Mouse (Mus musculus) spleen, adult 18-20 months (tissue): ENCODE results near the gene Lsamp.

Experiments
- DNase-seq, 2 experiments: peaks; one replicate each; pipeline ENCODE4 v3.0.0; 2022; ENCODE audit warnings: mixed read lengths in 2 of 2

Lsamp gene

GRCm38 (mm10) chr16:40290132-40290531 lies 306.0 kb downstream of the Lsamp start:
- DNase-seq, result no peak

GRCm38 (mm10) chr16:40294296-40294882 lies 310.2 kb downstream of the Lsamp start:
- no peak for DNase-seq

- DNase-seq, result no peak
Measured at GRCm38 (mm10) chr16:40295240-40295639, 311.1 kb downstream of the Lsamp start.

- no peak for DNase-seq
Measured at GRCm38 (mm10) chr16:40307666-40308065, 323.5 kb downstream of the Lsamp start.

- no peak for DNase-seq
Measured at GRCm38 (mm10) chr16:40316199-40316598, 332.0 kb downstream of the Lsamp start.

- DNase-seq, result no peak
Measured at GRCm38 (mm10) chr16:40324811-40325210, 340.6 kb downstream of the Lsamp start.

- DNase-seq, result no peak
Measured at GRCm38 (mm10) chr16:40328249-40328820, 344.2 kb downstream of the Lsamp start.

GRCm38 (mm10) chr16:40369677-40370076 lies 385.5 kb downstream of the Lsamp start:
- no peak for DNase-seq

- DNase-seq, result no peak
Measured at GRCm38 (mm10) chr16:40371291-40371690, 387.1 kb downstream of the Lsamp start.

- DNase-seq, result no peak
Measured at GRCm38 (mm10) chr16:40375314-40375713, 391.2 kb downstream of the Lsamp start.

- DNase-seq, result no peak
Measured at GRCm38 (mm10) chr16:40377129-40377799, 393.1 kb downstream of the Lsamp start.

GRCm38 (mm10) chr16:40392106-40392505 lies 407.9 kb downstream of the Lsamp start:
- DNase-seq, result no peak

- DNase-seq, result no peak
Measured at GRCm38 (mm10) chr16:40399531-40399930, 415.4 kb downstream of the Lsamp start.

- DNase-seq, result no peak
Measured at GRCm38 (mm10) chr16:40434280-40434679, 450.1 kb downstream of the Lsamp start.

- DNase-seq, result no peak
Measured at GRCm38 (mm10) chr16:40436415-40436814, 452.3 kb downstream of the Lsamp start.

- DNase-seq, result no peak
Measured at GRCm38 (mm10) chr16:40437879-40438278, 453.7 kb downstream of the Lsamp start.

- DNase-seq, result no peak
Measured at GRCm38 (mm10) chr16:40438876-40439275, 454.7 kb downstream of the Lsamp start.

GRCm38 (mm10) chr16:40446587-40446986 lies 462.4 kb downstream of the Lsamp start:
- no peak for DNase-seq

GRCm38 (mm10) chr16:40463411-40464058 lies 479.4 kb downstream of the Lsamp start:
- no peak for DNase-seq

- DNase-seq, result no peak
Measured at GRCm38 (mm10) chr16:40466596-40466995, 482.4 kb downstream of the Lsamp start.

GRCm38 (mm10) chr16:40470946-40471345 lies 486.8 kb downstream of the Lsamp start:
- no peak for DNase-seq

- DNase-seq, result no peak
Measured at GRCm38 (mm10) chr16:40471967-40472366, 487.8 kb downstream of the Lsamp start.

GRCm38 (mm10) chr16:40491606-40492005 lies 507.4 kb downstream of the Lsamp start:
- DNase-seq, result no peak
